Comparison of ENCODE assay signal across 8 mouse cellular contexts in genomic region chr11:6290883-6291282, GRCm38 (mm10). TPM values are rescaled to one million over a fixed set of nuclear protein-coding genes. Genes with fewer than 3 reads are reported as not detected.
A peak's percentile ranks its signal among the peaks of the same experiment; 100 is the strongest.
DNase-seq lines count a peak whose midpoint lies in the region; ATAC-seq and TF ChIP-seq lines count a peak whose summit lies in the region.

No protein-coding gene starts in this region.

- TF ChIP-seq EP300 in lung, postnatal 0 days (IDR thresholded peaks at IDR 0.05) = no peak

- H3K36me3 ChIP-seq in lung, postnatal 0 days (ENCODE audit: insufficient read depth, low read length) = no peaks in the 10 kb centered on the region
- H3K36me3 ChIP-seq in embryonic facial prominence, embryonic 14.5 days (ENCODE audit: control insufficient read depth, insufficient read depth, low read length) = no peaks in the 10 kb centered on the region
- no peaks in the 10 kb centered on the region for H3K36me3 ChIP-seq in intestine, embryonic 15.5 days
- no peaks in the 10 kb centered on the region for H3K36me3 ChIP-seq in neural tube, embryonic 12.5 days

- ATAC-seq in lung, postnatal 0 days = no peak
- ATAC-seq in embryonic facial prominence, embryonic 14.5 days (ENCODE audit: low read depth) = no peak
- ATAC-seq in intestine, embryonic 15.5 days = no peak
- ATAC-seq in neural tube, embryonic 12.5 days (ENCODE audit: low FRiP score, low read depth) = no peak

- H3K4me3 ChIP-seq in lung, postnatal 0 days (ENCODE audit: low read depth, low read length) = peak overlapping the region; percentile 75
- H3K4me3 ChIP-seq in embryonic facial prominence, embryonic 14.5 days (ENCODE audit: low read depth, low read length) = peak overlapping the region; percentile 86
- peak overlapping the region; percentile 63 for H3K4me3 ChIP-seq in intestine, embryonic 15.5 days (replicated peaks)
- H3K4me3 ChIP-seq in neural tube, embryonic 12.5 days = peak overlapping the region; percentile 73

- 33% methylated on average over 3 of the region's 3 CpGs for WGBS in lung, postnatal 0 days
- WGBS in embryonic facial prominence, embryonic 14.5 days = 21% methylated on average over 3 of the region's 3 CpGs
- WGBS in intestine, embryonic 15.5 days = 29% methylated on average over 3 of the region's 3 CpGs
- 28% methylated on average over 3 of the region's 3 CpGs for WGBS in neural tube, embryonic 12.5 days

- TF ChIP-seq CTCF in lung, postnatal 0 days (IDR thresholded peaks at IDR 0.05) = no peak

- peak overlapping the region; percentile 71; the same call in 1 of the 2 replicates for H3K9ac ChIP-seq in lung, postnatal 0 days (replicated peaks; ENCODE audit: low read depth)
- H3K9ac ChIP-seq in embryonic facial prominence, embryonic 14.5 days (ENCODE audit: low read depth, low read length) = peak overlapping the region; percentile 81
- H3K9ac ChIP-seq in intestine, embryonic 15.5 days = peak overlapping the region; percentile 68; the same call in 1 of the 2 replicates
- no peak overlapping the region; the same call in 1 of the 2 replicates for H3K9ac ChIP-seq in neural tube, embryonic 12.5 days

- no peaks in the 10 kb centered on the region for H3K27me3 ChIP-seq in lung, postnatal 0 days (replicated peaks; ENCODE audit: insufficient read depth, low read length)
- H3K27me3 ChIP-seq in embryonic facial prominence, embryonic 14.5 days (replicated peaks; ENCODE audit: control insufficient read depth, insufficient read depth, low read length) = no peaks in the 10 kb centered on the region
- no peaks in the 10 kb centered on the region for H3K27me3 ChIP-seq in intestine, embryonic 15.5 days (replicated peaks)
- H3K27me3 ChIP-seq in neural tube, embryonic 12.5 days (replicated peaks) = no peaks in the 10 kb centered on the region

- peaks cover 4% of the 10 kb centered on the region; the same call in 1 of the 2 replicates for H3K4me1 ChIP-seq in lung, postnatal 0 days (ENCODE audit: insufficient read depth, low read depth, low read length)
- peaks cover 4% of the 10 kb centered on the region; the same call in 1 of the 2 replicates for H3K4me1 ChIP-seq in embryonic facial prominence, embryonic 14.5 days (ENCODE audit: control insufficient read depth, insufficient read depth, low read length)
- no peaks in the 10 kb centered on the region for H3K4me1 ChIP-seq in intestine, embryonic 15.5 days (replicated peaks)
- H3K4me1 ChIP-seq in neural tube, embryonic 12.5 days = 0 out of 2 replicates have a peak, but pooled peaks cover 7% of the 10 kb centered on the region

- H3K9me3 ChIP-seq in lung, postnatal 0 days (ENCODE audit: low read length) = no peaks in the 10 kb centered on the region
- no peaks in the 10 kb centered on the region for H3K9me3 ChIP-seq in embryonic facial prominence, embryonic 14.5 days (ENCODE audit: control insufficient read depth, low read length)
- H3K9me3 ChIP-seq in intestine, embryonic 15.5 days = no peaks in the 10 kb centered on the region
- H3K9me3 ChIP-seq in neural tube, embryonic 12.5 days = no peaks in the 10 kb centered on the region

- no peak for DNase-seq in lung, postnatal 0 days (ENCODE audit: low spot score)
- DNase-seq in lung, postnatal 14 days = no peak
- DNase-seq in embryonic facial prominence, embryonic 14.5 days (ENCODE audit: low spot score) = peak; percentile 15
- no peak for DNase-seq in cerebellum, adult 11-12 months
- DNase-seq in B cell, adult 2 months = no peak
- DNase-seq in kidney, adult 18-20 months = no peak

- H3K27ac ChIP-seq in lung, postnatal 0 days (ENCODE audit: low read length) = peak overlapping the region; percentile 97
- H3K27ac ChIP-seq in embryonic facial prominence, embryonic 14.5 days (replicated peaks; ENCODE audit: low read depth, low read length) = peak overlapping the region; percentile 91
- 0 out of 2 replicates have a peak overlapping the region, but pooled peaks have one; percentile 87 for H3K27ac ChIP-seq in intestine, embryonic 15.5 days
- H3K27ac ChIP-seq in neural tube, embryonic 12.5 days = no peak overlapping the region

- H3K4me2 ChIP-seq in lung, postnatal 0 days (replicated peaks; ENCODE audit: low read depth, low read length) = peak overlapping the region; percentile 70
- peak overlapping the region; percentile 80 for H3K4me2 ChIP-seq in embryonic facial prominence, embryonic 14.5 days (ENCODE audit: low read depth, low read length)
- H3K4me2 ChIP-seq in intestine, embryonic 15.5 days (replicated peaks) = peak overlapping the region; percentile 71
- H3K4me2 ChIP-seq in neural tube, embryonic 12.5 days (replicated peaks) = peak overlapping the region; percentile 75

RNA-seq across cellular contexts. Expression of gene Ogdh, which starts 0.6 kb away (rescaled TPM):
- 78.8 and 84.1 TPM in 2 replicates for polyA plus RNA-seq in lung, postnatal 0 days (2015; fragmentation: Nextera tagmentation; extraction: Ambion mirVana)
- polyA plus RNA-seq in embryonic facial prominence, embryonic 14.5 days (2014; fragmentation: Nextera tagmentation; extraction: Ambion mirVana) = 92.5 and 93.8 TPM in 2 replicates
- 134 and 144 TPM in 2 replicates for polyA plus RNA-seq in intestine, embryonic 15.5 days (2015; fragmentation: Nextera tagmentation; extraction: Ambion mirVana)
- polyA plus RNA-seq in neural tube, embryonic 12.5 days (2016; fragmentation: Nextera tagmentation; extraction: Ambion mirVana) = 93.8 and 103 TPM in 2 replicates

RNA-seq across cellular contexts. Expression of gene Tmed4, which starts 16.2 kb away (rescaled TPM):
- polyA plus RNA-seq in lung, postnatal 0 days (2015; fragmentation: Nextera tagmentation; extraction: Ambion mirVana) = 92.0 and 95.7 TPM in 2 replicates
- 109 and 117 TPM in 2 replicates for polyA plus RNA-seq in embryonic facial prominence, embryonic 14.5 days (2014; fragmentation: Nextera tagmentation; extraction: Ambion mirVana)
- polyA plus RNA-seq in intestine, embryonic 15.5 days (2015; fragmentation: Nextera tagmentation; extraction: Ambion mirVana) = 129 and 137 TPM in 2 replicates
- 145 and 150 TPM in 2 replicates for polyA plus RNA-seq in neural tube, embryonic 12.5 days (2016; fragmentation: Nextera tagmentation; extraction: Ambion mirVana)

RNA-seq across cellular contexts. Expression of gene Ddx56, which starts 23.3 kb away (rescaled TPM):
- polyA plus RNA-seq in lung, postnatal 0 days (2015; fragmentation: Nextera tagmentation; extraction: Ambion mirVana) = 38.2 and 41.9 TPM in 2 replicates
- polyA plus RNA-seq in embryonic facial prominence, embryonic 14.5 days (2014; fragmentation: Nextera tagmentation; extraction: Ambion mirVana) = 79.6 and 89.9 TPM in 2 replicates
- polyA plus RNA-seq in intestine, embryonic 15.5 days (2015; fragmentation: Nextera tagmentation; extraction: Ambion mirVana) = 100 and 106 TPM in 2 replicates
- 85.3 and 86.0 TPM in 2 replicates for polyA plus RNA-seq in neural tube, embryonic 12.5 days (2016; fragmentation: Nextera tagmentation; extraction: Ambion mirVana)
